Mouse (Mus musculus) spleen, adult 2 months (tissue): ENCODE results near the gene Rpusd1.

Source experiments
- CTCF ChIP-seq: fragments of 200-500 bp; IDR thresholded peaks from 2 replicates; pipeline ENCODE4 v1.5.1; 2011; ENCODE audit warnings: mild to moderate bottlenecking, inconsistent platforms; ENCODE audit not compliant: insufficient read depth, insufficient read length, insufficient replicate concordance; ENCODE audit errors: extremely low read depth
- POLR2A ChIP-seq: fragments of 200-500 bp; IDR thresholded peaks from 2 replicates; pipeline ENCODE4 v1.6.1; 2011; ENCODE audit warnings: low read depth, low read length, inconsistent platforms

DNA sequence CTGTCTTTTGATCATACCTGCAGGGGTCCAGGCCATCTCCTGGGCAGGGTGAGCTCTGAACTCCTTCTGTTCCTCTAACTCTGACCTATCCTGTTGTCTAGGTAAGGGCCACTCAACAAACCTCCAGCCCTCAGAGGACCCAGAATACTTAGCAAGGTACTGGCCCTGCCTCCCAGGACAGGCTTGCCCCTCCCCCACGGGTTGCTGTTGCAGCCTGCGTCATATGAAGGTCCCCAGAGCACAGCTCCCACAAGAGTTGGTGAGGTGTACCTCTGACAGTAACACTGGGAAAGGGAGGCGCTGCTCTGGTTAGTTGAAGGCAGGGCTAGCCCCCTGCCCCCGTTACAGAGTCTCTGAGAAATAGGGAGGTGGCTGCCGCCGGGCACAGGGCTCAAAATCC lies 11.3 kb upstream of the Rpusd1 start:
- TF ChIP-seq CTCF (no peak), POLR2A (no peak)
